Mouse (Mus musculus) thymus, adult 2 months (tissue): Measurements from ENCODE around the gene Map3k20. TPM values are rescaled to one million over a fixed set of nuclear protein-coding genes. Genes with fewer than 3 reads are reported as not detected.

Experiments
- DNase-seq: peaks from one replicate; pipeline ENCODE4 v3.0.0; 2021
- H3K27ac ChIP-seq: fragments of 200-500 bp; 2 replicates; pipeline ENCODE4 v1.5.1; 2012; ENCODE audit warnings: low read length, control low read depth; ENCODE audit not compliant: control insufficient read depth, insufficient read depth
- H3K27me3 ChIP-seq: fragments of 200-500 bp; 2 replicates; pipeline ENCODE4 v1.6.1; 2012; ENCODE audit warnings: mild to moderate bottlenecking, low read length, moderate library complexity, mixed read lengths; ENCODE audit not compliant: control insufficient read depth, insufficient read depth
- H3K36me3 ChIP-seq: fragments of 200-500 bp; 2 replicates; pipeline ENCODE4 v1.6.1; 2012; ENCODE audit warnings: mild to moderate bottlenecking, low read length, moderate library complexity; ENCODE audit not compliant: control insufficient read depth, insufficient read depth
- H3K4me1 ChIP-seq: fragments of 200-500 bp; replicated peaks from 2 replicates; pipeline ENCODE4 v1.6.1; 2012; ENCODE audit warnings: low read length; ENCODE audit not compliant: control insufficient read depth, insufficient read depth
- H3K4me3 ChIP-seq: fragments of 200-500 bp; 2 replicates; pipeline ENCODE4 v1.5.1; 2012; ENCODE audit warnings: mild to moderate bottlenecking, low read length, control low read depth, moderate library complexity; ENCODE audit not compliant: control insufficient read depth, insufficient read depth
- CTCF ChIP-seq: fragments of 200-500 bp; IDR thresholded peaks from 2 replicates; pipeline ENCODE4 v1.5.1; 2012; ENCODE audit warnings: mild to moderate bottlenecking, control low read depth, low read length, moderate library complexity, borderline replicate concordance; ENCODE audit not compliant: control insufficient read depth, poor library complexity, insufficient read depth; ENCODE audit errors: extremely low read depth
- POLR2A ChIP-seq: fragments of 200-500 bp; IDR thresholded peaks from 2 replicates; pipeline ENCODE4 v1.6.1; 2012; ENCODE audit warnings: mild to moderate bottlenecking, low read length, control low read depth, moderate library complexity; ENCODE audit not compliant: control insufficient read depth, poor library complexity, insufficient read depth; ENCODE audit errors: extremely low read depth
- WGBS: fragments of 180-500 bp; shearing (Covaris S2); methylation state at CpG from one replicate; pipeline ENCODE4 v1.1.7; 2018; 5-methylcytosine and 5-hydroxymethylcytosine counted together
- polyA plus RNA-seq: library from polyadenylated mRNA; depleted of rRNA; stranded (reverse); fragments of >200 nt; gene quantifications from 2 replicates; pipeline ENCODE4 v1.2.3, GENCODE M21; 2012

Gene Map3k20
- polyA plus RNA-seq, 1 experiment = 8.3 TPM

GRCm38 (mm10) chr2:72313312-72313711 is 27.9 kb downstream of the Map3k20 start:
- Histone ChIP-seq H3K27ac (no peak overlapping the region), H3K27me3 (no peaks in the 10 kb centered on the region), H3K4me3 (no peak overlapping the region), H3K4me1 (peaks cover under 1% of the 10 kb centered on the region), H3K36me3 (no peaks in the 10 kb centered on the region)
- DNase-seq = no peak
- 95% methylated on average over 11 of the region's 11 CpGs for WGBS
- no peak for TF ChIP-seq POLR2A
- no peak for TF ChIP-seq CTCF

- Histone ChIP-seq H3K27ac (no peak overlapping the region), H3K36me3 (no peaks in the 10 kb centered on the region), H3K4me3 (no peak overlapping the region), H3K4me1 (peaks cover 10% of the 10 kb centered on the region), H3K27me3 (no peaks in the 10 kb centered on the region)
- WGBS = 22% methylated on average over 4 of the region's 4 CpGs
- no peak for DNase-seq
- no peak for TF ChIP-seq CTCF
- TF ChIP-seq POLR2A = no peak
Measured at GRCm38 (mm10) chr2:72318421-72318820, 33.0 kb downstream of the Map3k20 start.

GRCm38 (mm10) chr2:72319028-72319798 is 33.8 kb downstream of the Map3k20 start:
- TF ChIP-seq POLR2A (no peak), CTCF (no peak)
- Histone ChIP-seq H3K4me1 (peaks cover 10% of the 10 kb centered on the region), H3K4me3 (no peak overlapping the region), H3K36me3 (no peaks in the 10 kb centered on the region), H3K27me3 (no peaks in the 10 kb centered on the region), H3K27ac (no peak overlapping the region)
- DNase-seq = no peak
- WGBS = 62% methylated on average over 7 of the region's 7 CpGs

- H3K27ac ChIP-seq = no peak overlapping the region
- peaks cover 10% of the 10 kb centered on the region for H3K4me1 ChIP-seq
- no peak for TF ChIP-seq CTCF
- TF ChIP-seq POLR2A = no peak
- no peaks in the 10 kb centered on the region for H3K27me3 ChIP-seq
- no peak for DNase-seq
- no peaks in the 10 kb centered on the region for H3K36me3 ChIP-seq
- 36% methylated on average over 2 of the region's 2 CpGs for WGBS
- no peak overlapping the region for H3K4me3 ChIP-seq
Measured at GRCm38 (mm10) chr2:72320661-72321060, 35.2 kb downstream of the Map3k20 start.

- no peak for DNase-seq
- Histone ChIP-seq H3K27ac (no peak overlapping the region), H3K4me1 (peaks cover 10% of the 10 kb centered on the region), H3K27me3 (no peaks in the 10 kb centered on the region), H3K4me3 (no peak overlapping the region), H3K36me3 (no peaks in the 10 kb centered on the region)
- TF ChIP-seq POLR2A = no peak
- TF ChIP-seq CTCF = no peak
- WGBS = 67% methylated on average over 5 of the region's 5 CpGs
Measured at GRCm38 (mm10) chr2:72321591-72321990, 36.2 kb downstream of the Map3k20 start.

- Histone ChIP-seq H3K27me3 (no peaks in the 10 kb centered on the region), H3K36me3 (no peaks in the 10 kb centered on the region), H3K4me3 (no peak overlapping the region), H3K27ac (no peak overlapping the region), H3K4me1 (peaks cover 10% of the 10 kb centered on the region)
- TF ChIP-seq CTCF (no peak), POLR2A (no peak)
- no peak for DNase-seq
- WGBS = 56% methylated on average over 11 of the region's 11 CpGs
Measured at GRCm38 (mm10) chr2:72322681-72323353, 37.4 kb downstream of the Map3k20 start.
